Mouse (Mus musculus): ENCODE results near the gene Hoxc8.

Gene Hoxc8

GRCm38 (mm10) chr15:102965003-102965891 is 25.2 kb upstream of the Hoxc8 start:
- DNase-seq (ENCODE audit: low spot score in 2 of 2) = no peak

DNA sequence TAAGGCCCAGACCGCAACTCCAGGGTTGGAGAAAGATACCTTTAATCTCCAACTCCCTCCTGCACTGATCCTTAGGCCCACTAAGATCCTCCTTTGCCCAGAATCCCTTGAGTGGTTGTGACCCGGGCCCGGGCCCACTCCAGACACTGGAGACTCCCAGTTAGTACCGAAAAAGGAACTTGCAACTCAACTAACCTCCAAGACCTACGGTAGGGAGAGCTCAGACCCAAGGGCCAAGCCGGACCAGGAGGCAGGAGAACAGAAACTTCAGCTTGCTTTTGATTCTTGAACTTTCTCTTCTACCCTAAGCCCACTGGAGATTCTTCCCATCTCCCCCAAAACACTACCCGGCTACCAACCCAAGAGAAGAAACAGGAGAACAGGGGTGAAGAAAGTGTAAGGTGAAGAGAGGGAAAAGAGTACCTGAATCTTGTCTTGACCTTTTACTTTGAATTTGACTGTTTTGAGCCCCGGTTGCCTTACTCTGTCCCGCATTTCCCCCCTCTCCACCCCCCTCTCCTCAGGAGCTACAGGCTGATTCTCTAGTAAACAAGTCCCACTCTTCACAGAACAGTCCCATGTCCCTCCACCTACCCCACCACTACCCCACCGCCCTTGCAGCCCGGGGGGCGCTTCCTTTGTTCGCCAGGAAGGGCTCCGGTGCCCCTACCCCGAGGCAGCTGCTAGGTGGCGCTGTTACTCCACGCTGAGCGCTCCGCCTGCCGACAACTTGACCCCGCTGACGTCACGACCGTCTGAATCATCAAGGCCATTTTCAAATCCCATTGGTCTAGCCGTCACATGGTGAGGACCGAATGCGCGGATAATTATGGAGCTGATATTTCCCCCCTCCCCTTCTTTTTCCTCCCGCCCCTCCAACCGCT is 24.3 kb upstream of the Hoxc8 start:
- peak; percentile 15 to 60 for DNase-seq (ENCODE audit: low spot score in 2 of 2)

DNA sequence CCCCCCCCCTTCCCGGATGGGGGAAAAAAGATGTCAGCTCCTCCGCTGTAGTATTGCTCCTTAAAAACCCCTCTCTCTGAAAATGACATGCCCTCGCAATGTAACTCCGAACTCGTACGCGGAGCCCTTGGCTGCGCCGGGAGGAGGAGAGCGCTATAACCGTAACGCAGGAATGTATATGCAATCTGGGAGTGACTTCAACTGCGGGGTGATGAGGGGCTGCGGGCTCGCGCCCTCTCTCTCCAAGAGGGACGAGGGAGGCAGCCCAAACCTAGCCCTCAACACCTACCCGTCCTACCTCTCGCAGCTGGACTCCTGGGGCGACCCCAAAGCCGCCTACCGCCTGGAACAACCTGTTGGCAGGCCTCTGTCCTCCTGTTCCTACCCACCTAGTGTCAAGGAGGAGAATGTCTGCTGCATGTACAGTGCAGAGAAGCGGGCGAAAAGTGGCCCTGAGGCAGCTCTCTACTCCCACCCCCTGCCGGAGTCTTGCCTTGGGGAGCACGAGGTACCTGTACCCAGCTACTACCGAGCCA is 23.6 kb upstream of the Hoxc8 start, which contains the start of gene Hoxc10:
Gene Hoxc10 (plus strand): TSS at position 21 of the 536 bp plus-strand sequence.
- no peak for DNase-seq (ENCODE audit: low spot score in 2 of 2)

- no peak for DNase-seq (ENCODE audit: low spot score in 2 of 2)
These were observed 23.2 kb upstream of the Hoxc8 start, which contains the start of gene Hoxc5 for GRCm38 (mm10) chr15:102967312-102967510. Gene Hoxc5, plus strand, starts transcription at chr15:102967443.

DNA sequence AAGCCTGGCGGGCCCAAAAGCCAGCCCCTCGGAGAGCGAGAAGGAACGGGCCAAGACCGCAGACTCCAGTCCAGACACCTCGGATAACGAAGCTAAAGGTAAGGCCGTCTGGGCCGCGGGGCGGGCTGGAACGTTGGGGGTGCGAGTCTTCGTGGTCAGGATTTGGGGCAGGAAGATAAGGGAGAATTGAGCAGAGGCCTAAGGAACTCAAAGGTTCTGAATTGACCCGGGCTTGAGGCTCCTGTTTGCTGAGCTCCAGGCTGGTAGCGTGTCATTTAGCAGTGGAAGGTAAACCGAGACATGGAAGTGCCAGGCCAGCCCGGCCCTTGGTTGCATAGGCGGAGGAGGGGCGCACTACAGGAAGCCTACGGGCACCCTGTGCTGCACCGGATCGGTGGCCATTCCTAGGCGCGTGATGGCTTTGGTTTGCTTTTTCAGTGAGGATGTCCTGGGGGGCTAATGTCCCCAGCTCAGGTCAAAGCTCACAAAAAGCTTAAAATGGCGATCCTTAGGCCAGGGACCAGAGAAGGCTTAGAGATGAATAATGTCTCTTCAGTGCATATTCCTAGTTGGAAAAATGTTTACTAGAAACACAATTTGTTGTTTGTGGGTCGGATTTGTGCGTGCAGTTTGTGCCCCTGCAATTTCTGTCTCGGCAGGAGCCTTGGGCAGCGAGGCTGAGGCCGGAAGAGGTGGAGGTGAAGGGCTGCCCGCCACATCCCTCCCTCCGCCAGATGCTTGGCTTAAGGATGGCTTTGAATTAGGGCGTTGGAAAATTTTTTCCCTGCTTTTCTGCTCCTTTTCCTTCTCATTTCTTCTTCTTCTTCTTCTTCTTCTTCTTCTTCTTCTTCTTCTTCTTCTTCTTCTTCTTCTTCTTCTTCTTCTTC is 22.7 kb upstream of the Hoxc8 start:
- DNase-seq (ENCODE audit: low spot score in 2 of 2) = no peak

- no peak for DNase-seq (ENCODE audit: low spot score in 2 of 2)
These were observed 21.1 kb upstream of the Hoxc8 start for GRCm38 (mm10) chr15:102969296-102969695.

GRCm38 (mm10) chr15:102970740-102971139 is 19.7 kb upstream of the Hoxc8 start:
- DNase-seq (ENCODE audit: low spot score in 2 of 2) = no peak

DNA sequence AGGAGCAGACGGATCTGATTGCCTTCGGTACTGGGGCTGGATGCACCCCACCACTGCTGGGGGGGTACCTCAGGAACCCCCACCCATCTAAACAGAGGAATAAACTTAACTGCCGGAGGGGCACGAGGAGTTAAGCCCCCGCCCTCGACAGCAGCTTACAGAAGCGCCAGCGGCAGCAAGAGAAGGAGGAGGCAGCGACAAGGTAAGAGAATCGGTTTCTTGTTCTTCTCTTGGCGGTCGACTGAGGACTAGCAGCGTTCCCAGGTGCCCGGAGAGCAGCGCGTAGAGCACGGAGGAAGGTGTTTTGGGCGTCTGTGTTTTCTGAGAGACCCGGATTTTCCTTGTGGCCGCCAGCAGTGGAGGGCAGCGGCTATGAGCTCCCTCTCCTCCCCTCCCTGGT is 18.2 kb upstream of the Hoxc8 start:
- DNase-seq (ENCODE audit: low spot score in 2 of 2) = no peak

- no peak for DNase-seq (ENCODE audit: low spot score in 2 of 2)
These were observed 17.7 kb upstream of the Hoxc8 start for GRCm38 (mm10) chr15:102972753-102973152.

DNA sequence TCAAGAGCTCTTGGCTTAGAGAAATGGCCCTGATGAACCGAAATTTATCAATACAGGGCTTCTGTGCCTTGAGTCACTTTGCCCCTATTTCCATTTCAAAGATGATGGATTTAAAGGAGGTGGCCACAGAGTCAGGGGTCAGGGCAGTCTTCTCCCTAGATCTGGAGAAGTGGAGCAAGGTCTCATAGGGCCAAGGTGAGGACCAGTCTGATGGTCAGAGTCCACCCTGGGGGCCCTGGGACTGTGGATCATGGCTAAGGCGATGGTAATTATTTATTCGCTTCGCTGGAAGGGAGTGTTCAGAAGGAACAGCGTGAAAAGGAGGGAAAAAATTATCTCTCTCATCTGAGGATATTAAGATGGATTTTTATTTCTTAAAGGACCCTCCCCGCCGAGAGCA is 15.4 kb upstream of the Hoxc8 start:
- DNase-seq (ENCODE audit: low spot score in 2 of 2) = no peak

- DNase-seq (ENCODE audit: low spot score in 2 of 2) = no peak
These were observed 14.7 kb upstream of the Hoxc8 start for GRCm38 (mm10) chr15:102975688-102976111.

GRCm38 (mm10) chr15:102976171-102976570 is 14.2 kb upstream of the Hoxc8 start, which contains the start of gene Hoxc9:
Gene Hoxc9, plus strand, starts transcription at chr15:102976439.
- DNase-seq (ENCODE audit: low spot score in 2 of 2) = no peak

GRCm38 (mm10) chr15:102976631-102977422 is 13.6 kb upstream of the Hoxc8 start:
- DNase-seq (ENCODE audit: low spot score in 2 of 2) = no peak

DNA sequence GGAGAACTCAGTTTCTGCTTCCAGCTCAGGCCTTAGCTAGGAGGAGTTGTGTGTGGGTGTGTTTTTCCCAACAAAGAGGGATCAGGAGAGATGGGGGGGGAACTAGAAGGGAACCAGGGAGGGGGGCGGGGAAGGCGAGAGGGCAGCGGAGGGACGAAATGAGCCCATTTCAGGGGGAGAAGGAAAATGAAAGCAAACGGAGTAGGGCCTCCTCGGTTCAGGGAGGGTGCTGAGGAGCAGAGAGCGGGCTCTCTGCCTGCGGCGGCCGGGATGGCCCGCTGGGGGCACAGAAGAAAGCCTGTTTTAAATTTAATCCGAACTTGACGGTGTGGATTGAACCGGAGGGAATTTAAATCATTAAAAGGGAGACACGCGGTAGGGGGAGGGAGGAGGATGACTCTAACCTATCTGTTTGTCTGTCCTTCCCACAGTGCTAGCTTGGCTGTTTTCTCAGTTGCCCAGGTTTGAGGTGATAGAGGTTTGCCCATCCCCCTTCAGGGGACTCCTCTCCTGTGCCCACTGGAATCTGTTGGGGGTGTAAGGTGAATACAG is 12.9 kb upstream of the Hoxc8 start:
- DNase-seq (ENCODE audit: low spot score in 2 of 2) = no peak

DNA sequence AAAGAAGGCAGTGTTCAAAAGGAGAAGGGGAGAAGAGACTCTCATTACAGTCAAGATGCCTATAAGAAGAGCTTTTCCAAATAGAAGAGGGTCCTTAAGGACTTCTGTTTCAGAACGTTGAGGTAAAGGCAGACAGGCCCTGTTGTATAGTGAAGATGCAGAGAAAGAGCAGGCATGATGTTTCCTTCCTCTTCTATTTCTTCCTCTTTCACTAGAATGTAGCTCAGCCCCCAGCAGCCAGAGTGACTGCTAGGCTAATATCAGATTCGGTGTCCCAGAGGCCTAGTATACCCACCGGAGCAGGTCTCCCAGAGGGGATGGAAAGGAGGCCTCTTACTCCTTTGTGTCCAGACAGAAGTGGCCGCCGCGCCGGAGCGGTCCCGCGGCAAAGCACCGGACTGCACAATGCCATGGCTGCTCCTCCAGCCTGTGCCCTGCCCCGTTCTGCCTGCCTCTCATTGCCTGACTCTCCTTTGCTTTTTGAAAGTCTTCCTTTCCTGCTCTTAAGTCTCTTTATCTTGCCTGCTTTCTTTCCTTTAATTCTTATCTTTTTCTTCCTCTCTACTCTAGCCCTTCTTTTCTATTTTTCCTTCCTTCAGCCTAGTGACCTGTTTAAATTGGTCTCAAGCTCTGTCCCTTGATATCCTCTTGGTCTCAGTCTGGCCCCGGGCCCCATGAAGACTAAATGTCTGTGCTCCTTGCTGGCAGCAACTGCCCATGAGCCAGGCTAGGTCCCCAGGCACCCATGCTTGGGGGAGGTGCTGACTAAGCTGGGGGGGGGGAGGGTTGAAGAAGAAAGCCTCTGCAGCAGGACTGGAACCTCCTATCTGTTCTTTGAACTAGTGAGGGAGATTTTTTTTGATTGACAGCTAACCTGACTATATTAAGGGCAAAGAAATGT is 11.5 kb upstream of the Hoxc8 start:
- no peak for DNase-seq (ENCODE audit: low spot score in 2 of 2)

DNA sequence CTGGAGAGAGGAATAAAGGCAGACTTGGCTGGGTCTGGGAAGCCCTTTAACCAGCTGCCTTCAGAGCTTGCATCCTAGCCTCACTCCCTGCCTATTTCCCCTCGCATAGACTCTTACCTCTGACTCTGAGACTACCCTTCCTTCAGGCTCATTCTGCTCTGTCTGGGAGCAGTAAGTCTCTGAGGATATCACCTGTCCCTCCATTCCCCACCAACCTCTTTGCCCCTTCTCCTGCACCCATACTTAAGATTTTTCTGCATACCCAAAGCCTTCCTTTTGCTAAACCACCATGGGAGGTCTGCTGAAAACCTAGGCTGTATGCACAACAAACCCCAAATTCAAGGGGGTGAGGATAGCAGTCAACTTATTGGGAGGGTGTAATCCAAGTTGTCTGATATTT is 10.5 kb upstream of the Hoxc8 start:
- no peak for DNase-seq (ENCODE audit: low spot score in 2 of 2)

- DNase-seq (ENCODE audit: low spot score in 2 of 2) = no peak
These were observed 10.1 kb upstream of the Hoxc8 start for GRCm38 (mm10) chr15:102980352-102980751.

DNA sequence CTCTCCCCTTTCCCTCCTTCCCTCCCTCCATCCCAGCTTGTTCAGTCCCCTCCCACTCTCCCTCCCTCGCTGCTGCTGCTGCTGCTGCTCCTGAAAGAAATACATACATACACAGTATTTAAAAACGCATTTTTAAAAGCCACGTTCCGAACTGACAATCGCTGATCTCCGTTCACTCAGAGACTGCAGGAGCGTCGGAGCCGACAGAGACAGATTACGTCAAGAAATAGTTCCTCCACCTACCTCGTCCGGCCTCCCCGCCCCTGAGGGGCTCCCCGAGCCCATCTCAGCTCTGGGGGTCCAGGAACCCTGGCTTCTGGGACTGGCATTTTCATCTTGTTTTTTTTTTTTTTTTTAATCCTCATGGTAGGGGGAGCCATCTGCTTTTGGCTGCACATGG is 9.5 kb upstream of the Hoxc8 start:
- no peak for DNase-seq (ENCODE audit: low spot score in 2 of 2)

Measured in thymus, postnatal 10 days (tissue).